ENCODE assay signal across 16 mouse cellular contexts in genomic region chrX:136668794-136669193, GRCm38 (mm10).
"Had no signal": no experiment of that assay in that cellular context is flagged by ENCODE, and none has a peak within 500 bp of the region (broad histone marks: within the 10 kb centered on the region; RNA-seq: fewer than 3 reads in every experiment).

No protein-coding gene starts in this region.

- H3K36me3 ChIP-seq: neural tube, embryonic 12.5 days; neural tube, embryonic 13.5 days; neural tube, embryonic 15.5 days; stomach, embryonic 15.5 days had no signal

- H3K4me1 ChIP-seq: neural tube, embryonic 12.5 days; neural tube, embryonic 13.5 days; neural tube, embryonic 15.5 days; stomach, embryonic 15.5 days had no signal

- H3K9me3 ChIP-seq: neural tube, embryonic 12.5 days; neural tube, embryonic 13.5 days; neural tube, embryonic 15.5 days; stomach, embryonic 15.5 days had no signal

- H3K27ac ChIP-seq: neural tube, embryonic 12.5 days; neural tube, embryonic 13.5 days; neural tube, embryonic 15.5 days; stomach, embryonic 15.5 days; stomach, postnatal 0 days had no signal

- H3K9ac ChIP-seq: neural tube, embryonic 12.5 days; neural tube, embryonic 13.5 days; neural tube, embryonic 15.5 days; stomach, embryonic 15.5 days had no signal

- DNase-seq: retina, postnatal 1 day; right cerebral cortex, adult 18-20 months; right cerebral cortex, postnatal 14 days; right cerebral cortex, postnatal 25 days; right cerebral cortex, postnatal 4 days; spleen, adult 18-20 months; thymus, adult 18-20 months; thymus, adult 2 months; thymus, postnatal 14 days; thymus, postnatal 36 days; thymus, postnatal 4 days had no signal

- H3K4me2 ChIP-seq: neural tube, embryonic 12.5 days; neural tube, embryonic 13.5 days; neural tube, embryonic 15.5 days; stomach, embryonic 15.5 days had no signal

- H3K27me3 ChIP-seq: neural tube, embryonic 12.5 days; neural tube, embryonic 15.5 days; stomach, embryonic 15.5 days had no signal

- H3K4me3 ChIP-seq: neural tube, embryonic 12.5 days; neural tube, embryonic 13.5 days; neural tube, embryonic 15.5 days; stomach, embryonic 15.5 days had no signal
